ENCODE assay signal across 30 mouse cellular contexts in genomic region chr13:98738213-98738612, GRCm38 (mm10). TPM values are rescaled to one million over a fixed set of nuclear protein-coding genes. Genes with fewer than 3 reads are reported as not detected.
DNase-seq lines count a peak whose midpoint lies in the region; TF ChIP-seq lines count a peak whose summit lies in the region.
"Had no signal": no experiment of that assay in that cellular context is flagged by ENCODE, and none has a peak within 500 bp of the region (broad histone marks: within the 10 kb centered on the region; RNA-seq: fewer than 3 reads in every experiment).

No protein-coding gene starts in this region.

- DNase-seq in 416B (ENCODE audit: low read depth), result peak; percentile 23
- peak; percentile 23 for DNase-seq in CD4-positive, CD25-positive, alpha-beta regulatory T cell, adult 2 months (ENCODE audit: low read depth, low spot score)
- DNase-seq in induced T-regulatory cell, adult 2 months (ENCODE audit: low read depth), result peak; percentile 36
- peak; percentile 15 for DNase-seq in naive thymus-derived CD4-positive, alpha-beta T cell, adult 2 months (ENCODE audit: low read depth)
- DNase-seq in kidney, adult 2 months, result no peak
- no peak for DNase-seq in frontal cortex, postnatal 36 days (ENCODE audit: low spot score in 2 of 2)
- DNase-seq in right cerebral cortex, postnatal 36 days (ENCODE audit: low spot score in 2 of 2), result no peak
- DNase-seq: adrenal gland, adult 2 months; adrenal gland, postnatal 36 days; B cell, adult 2 months; cerebellum, adult 2 months; cerebellum, postnatal 14 days; heart, adult 2 months; heart, postnatal 10 days; kidney, adult 9 months; kidney, postnatal 10 days; layer of hippocampus, adult 9-11 months; liver; right cerebral cortex, adult 18-20 months; right cerebral cortex, postnatal 4 days had no signal

- TF ChIP-seq POLR2A in kidney, adult 2 months (IDR thresholded peaks at IDR 0.05; ENCODE audit: low read depth, low read length), result no peak

- H3K27me3 ChIP-seq in kidney, adult 2 months (replicated peaks; ENCODE audit: control insufficient read depth, insufficient read depth, low read length), result no peaks in the 10 kb centered on the region
- H3K27me3 ChIP-seq: embryonic facial prominence, embryonic 12.5 days; forebrain, embryonic 15.5 days; heart, embryonic 13.5 days; lung, embryonic 15.5 days; megakaryocyte, embryonic 14.5 days; midbrain, embryonic 13.5 days had no signal

- H3K4me1 ChIP-seq in kidney, adult 2 months (ENCODE audit: control insufficient read depth, insufficient read depth, low read length), result no peaks in the 10 kb centered on the region
- H3K4me1 ChIP-seq: embryonic facial prominence, embryonic 12.5 days; forebrain, embryonic 10.5 days; forebrain, embryonic 15.5 days; heart, embryonic 13.5 days; hindbrain, embryonic 10.5 days; lung, embryonic 15.5 days; megakaryocyte, embryonic 14.5 days; midbrain, embryonic 13.5 days had no signal

- H3K27ac ChIP-seq in kidney, adult 2 months (ENCODE audit: insufficient read depth, low read depth, low read length), result no peak overlapping the region
- H3K27ac ChIP-seq: embryonic facial prominence, embryonic 12.5 days; forebrain, embryonic 10.5 days; forebrain, embryonic 15.5 days; heart, adult 2 months; heart, embryonic 13.5 days; hindbrain, embryonic 10.5 days; lung, embryonic 15.5 days; midbrain, embryonic 13.5 days had no signal

- H3K4me3 ChIP-seq in kidney, adult 2 months (ENCODE audit: insufficient read depth, low read depth, low read length), result no peak overlapping the region
- H3K4me3 ChIP-seq: embryonic facial prominence, embryonic 12.5 days; forebrain, embryonic 10.5 days; forebrain, embryonic 15.5 days; heart, adult 2 months; heart, embryonic 13.5 days; hindbrain, embryonic 10.5 days; lung, embryonic 15.5 days; megakaryocyte, embryonic 14.5 days; midbrain, embryonic 13.5 days had no signal

- peaks cover 7% of the 10 kb centered on the region for H3K36me3 ChIP-seq in kidney, adult 2 months (ENCODE audit: control insufficient read depth, insufficient read depth, low read length)

- no peak for TF ChIP-seq CTCF in kidney, adult 2 months (conservative IDR thresholded peaks at IDR 0.05; ENCODE audit: insufficient read depth, insufficient read length, low read depth, low read length)

- WGBS in kidney, adult 2 months, result 94% methylated on average over 2 of the region's 2 CpGs

RNA-seq across cellular contexts. Expression of gene Tmem171, which starts 43.6 kb away (rescaled TPM):
- polyA plus RNA-seq in kidney, adult 2 months (2012; rRNA removed), result 25.5 TPM in 2 replicates
- polyA plus RNA-seq: cerebellum, adult 2 months; embryonic facial prominence, embryonic 12.5 days; forebrain, embryonic 10.5 days; forebrain, embryonic 15.5 days; hindbrain, embryonic 10.5 days; limb, embryonic 11.5 days; midbrain, embryonic 13.5 days; neural tube, embryonic 11.5 days had no signal

Comparison
In these comparisons a context has a peak if more than half of its experiments do, and no peak if none do; other contexts are left out.
1. DNase-seq: peak in 416B (single experiment), CD4-positive, CD25-positive, alpha-beta regulatory T cell, adult 2 months (single experiment), induced T-regulatory cell, adult 2 months (single experiment) and naive thymus-derived CD4-positive, alpha-beta T cell, adult 2 months (single experiment); none in kidney, adult 2 months (single experiment), frontal cortex, postnatal 36 days (0 of 2) and right cerebral cortex, postnatal 36 days (0 of 2).